Mouse (Mus musculus): ENCODE data around the gene Olfr1380. TPM values are rescaled to one million over a fixed set of nuclear protein-coding genes. Genes with fewer than 3 reads are reported as not detected.
"Not testable (repeated sequence)": the region's sequence is repeated elsewhere in the genome, so short reads cannot be mapped to it uniquely, and the experiment has no call there.

Olfr1380 gene
- total RNA-seq (2012; rRNA removed) = not detected in 2 replicates

DNA sequence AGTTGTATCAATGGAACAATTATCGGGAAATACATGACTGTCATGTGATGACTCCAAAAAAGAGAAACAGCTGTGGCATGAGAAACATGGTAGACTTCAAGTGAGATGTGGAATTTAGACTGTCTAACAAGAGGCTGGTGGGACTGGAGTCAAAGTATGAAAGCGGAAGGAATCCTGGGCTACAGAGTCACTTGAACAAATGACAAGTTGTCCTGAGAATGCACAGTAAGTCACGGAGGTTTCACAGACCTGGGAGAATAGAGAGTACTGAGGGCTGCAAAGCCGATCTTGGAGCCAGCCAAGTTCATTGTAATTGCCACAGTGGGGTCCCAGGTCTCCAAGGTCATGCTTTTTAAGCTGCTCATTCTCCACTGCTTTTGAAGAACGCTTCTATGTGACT, at the start of gene Olfr1380:
Gene Olfr1380 (plus strand): TSS at position 301 of the 400 bp plus-strand sequence.
- H3K9ac ChIP-seq (ENCODE audit: insufficient read depth, low read depth, low read length, poor library complexity, severe bottlenecking); DNase-seq (ENCODE audit: low read depth, low spot score); H3K27ac ChIP-seq (ENCODE audit: insufficient read depth, low read depth, low read length, poor library complexity, severe bottlenecking); H3K9me3 ChIP-seq (ENCODE audit: control insufficient read depth, insufficient read depth, low read depth, low read length); in situ Hi-C loops (cut with MboI; ENCODE audit: low sequenced_read_pairs in 2 of 2, unreplicated experiment in 2 of 2); H3K4me1 ChIP-seq (ENCODE audit: control insufficient read depth in 2 of 2, insufficient read depth in 2 of 2, low read length in 2 of 2, poor library complexity in 1 of 2); H3K36me3 ChIP-seq (ENCODE audit: control insufficient read depth, insufficient read depth, low read length, poor library complexity, severe bottlenecking); H3K4me3 ChIP-seq (ENCODE audit: insufficient read depth in 1 of 2, low read depth in 1 of 2, low read length in 2 of 2, poor library complexity in 1 of 2, severe bottlenecking in 1 of 2): not testable (repeated sequence)

DNA sequence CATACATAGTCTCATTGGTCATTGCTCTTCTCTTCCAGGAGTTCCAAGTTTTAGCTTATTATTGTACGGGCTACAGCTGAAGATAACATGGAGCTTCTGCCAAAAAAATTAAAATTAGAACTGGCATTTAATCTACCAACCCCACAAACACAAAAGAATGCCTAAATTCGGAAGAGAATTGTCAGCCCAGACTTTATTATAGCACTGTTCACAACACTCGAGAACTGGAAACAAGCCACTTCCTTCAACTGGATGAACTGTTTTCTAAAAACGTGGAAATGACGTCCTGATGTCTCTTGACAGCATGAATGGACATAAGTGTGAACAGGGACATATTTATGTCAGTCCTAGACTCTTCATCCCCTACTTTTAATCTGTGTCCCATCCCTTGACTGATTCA, 38.6 kb upstream of the Olfr1380 start:
- Histone ChIP-seq H3K36me3 (ENCODE audit: control insufficient read depth, insufficient read depth, low read length, poor library complexity, severe bottlenecking) (no peaks in the 10 kb centered on the region), H3K9me3 (ENCODE audit: control insufficient read depth, insufficient read depth, low read depth, low read length) (no peaks in the 10 kb centered on the region), H3K27ac (ENCODE audit: insufficient read depth, low read depth, low read length, poor library complexity, severe bottlenecking) (no peak overlapping the region), H3K4me1 (ENCODE audit: control insufficient read depth in 2 of 2, insufficient read depth in 2 of 2, low read length in 2 of 2, poor library complexity in 1 of 2) (no peaks in the 10 kb centered on the region), H3K9ac (ENCODE audit: insufficient read depth, low read depth, low read length, poor library complexity, severe bottlenecking) (no peak overlapping the region), H3K4me3 (ENCODE audit: insufficient read depth in 1 of 2, low read depth in 1 of 2, low read length in 2 of 2, poor library complexity in 1 of 2, severe bottlenecking in 1 of 2) (no peak overlapping the region)
- in situ Hi-C loops (cut with MboI; ENCODE audit: low sequenced_read_pairs in 2 of 2, unreplicated experiment in 2 of 2) = no loop called here
- TF ChIP-seq ZC3H11A (IDR thresholded peaks at IDR 0.05; ENCODE audit: borderline replicate concordance, low read depth, low read length) = no peak
- TF ChIP-seq CHD2 (IDR thresholded peaks at IDR 0.05; ENCODE audit: low read depth, low read length) = no peak
- no peak for TF ChIP-seq ZNF384 (IDR thresholded peaks at IDR 0.05; ENCODE audit: low read depth, low read length)
- no peak for TF ChIP-seq MAFK (IDR thresholded peaks at IDR 0.05; ENCODE audit: insufficient read depth, low read depth, low read length)
- no peak for TF ChIP-seq HCFC1 (IDR thresholded peaks at IDR 0.05; ENCODE audit: borderline replicate concordance, insufficient read depth, low read length)
- DNase-seq (ENCODE audit: low read depth, low spot score) = no peak

- no peak for DNase-seq (ENCODE audit: low read depth, low spot score)
- in situ Hi-C loops (cut with MboI; ENCODE audit: low sequenced_read_pairs in 2 of 2, unreplicated experiment in 2 of 2) = no loop called here
- Histone ChIP-seq H3K36me3 (ENCODE audit: control insufficient read depth, insufficient read depth, low read length, poor library complexity, severe bottlenecking) (no peaks in the 10 kb centered on the region), H3K9me3 (ENCODE audit: control insufficient read depth, insufficient read depth, low read depth, low read length) (no peaks in the 10 kb centered on the region), H3K4me1 (ENCODE audit: control insufficient read depth in 2 of 2, insufficient read depth in 2 of 2, low read length in 2 of 2, poor library complexity in 1 of 2) (no peaks in the 10 kb centered on the region), H3K4me3 (ENCODE audit: insufficient read depth in 1 of 2, low read depth in 1 of 2, low read length in 2 of 2, poor library complexity in 1 of 2, severe bottlenecking in 1 of 2) (no peak within 1 kb of the TSS), H3K27ac (ENCODE audit: insufficient read depth, low read depth, low read length, poor library complexity, severe bottlenecking) (no peak within 1 kb of the TSS), H3K9ac (ENCODE audit: insufficient read depth, low read depth, low read length, poor library complexity, severe bottlenecking) (no peak within 1 kb of the TSS)
- no peak for TF ChIP-seq ZC3H11A (IDR thresholded peaks at IDR 0.05; ENCODE audit: borderline replicate concordance, low read depth, low read length)
- TF ChIP-seq CHD2 (IDR thresholded peaks at IDR 0.05; ENCODE audit: low read depth, low read length) = no peak
- no peak for TF ChIP-seq MAFK (IDR thresholded peaks at IDR 0.05; ENCODE audit: insufficient read depth, low read depth, low read length)
- no peak for TF ChIP-seq HCFC1 (IDR thresholded peaks at IDR 0.05; ENCODE audit: borderline replicate concordance, insufficient read depth, low read length)
- no peak for TF ChIP-seq ZNF384 (IDR thresholded peaks at IDR 0.05; ENCODE audit: low read depth, low read length)
These were observed 37.3 kb upstream of the Olfr1380 start, which contains the start of gene Olfr1383 for GRCm38 (mm10) chr11:49519348-49519747. Gene Olfr1383 (plus strand): TSS chr11:49519648.

GRCm38 (mm10) chr11:49527947-49528346, 28.7 kb upstream of the Olfr1380 start, which contains the start of gene Olfr1382:
Gene Olfr1382 (plus strand): TSS chr11:49528247.
- in situ Hi-C loops (cut with MboI; ENCODE audit: low sequenced_read_pairs in 2 of 2, unreplicated experiment in 2 of 2) = no loop called here
- TF ChIP-seq HCFC1 (IDR thresholded peaks at IDR 0.05; ENCODE audit: borderline replicate concordance, insufficient read depth, low read length) (no peak), ZNF384 (IDR thresholded peaks at IDR 0.05; ENCODE audit: low read depth, low read length) (no peak), MAFK (IDR thresholded peaks at IDR 0.05; ENCODE audit: insufficient read depth, low read depth, low read length) (no peak), ZC3H11A (IDR thresholded peaks at IDR 0.05; ENCODE audit: borderline replicate concordance, low read depth, low read length) (no peak), CHD2 (IDR thresholded peaks at IDR 0.05; ENCODE audit: low read depth, low read length) (no peak)
- Histone ChIP-seq H3K27ac (ENCODE audit: insufficient read depth, low read depth, low read length, poor library complexity, severe bottlenecking) (no peak within 1 kb of the TSS), H3K36me3 (ENCODE audit: control insufficient read depth, insufficient read depth, low read length, poor library complexity, severe bottlenecking) (no peaks in the 10 kb centered on the region), H3K9me3 (ENCODE audit: control insufficient read depth, insufficient read depth, low read depth, low read length) (no peaks in the 10 kb centered on the region), H3K4me1 (ENCODE audit: control insufficient read depth in 2 of 2, insufficient read depth in 2 of 2, low read length in 2 of 2, poor library complexity in 1 of 2) (no peaks in the 10 kb centered on the region), H3K4me3 (ENCODE audit: insufficient read depth in 1 of 2, low read depth in 1 of 2, low read length in 2 of 2, poor library complexity in 1 of 2, severe bottlenecking in 1 of 2) (no peak within 1 kb of the TSS), H3K9ac (ENCODE audit: insufficient read depth, low read depth, low read length, poor library complexity, severe bottlenecking) (no peak within 1 kb of the TSS)
- no peak for DNase-seq (ENCODE audit: low read depth, low spot score)

DNA sequence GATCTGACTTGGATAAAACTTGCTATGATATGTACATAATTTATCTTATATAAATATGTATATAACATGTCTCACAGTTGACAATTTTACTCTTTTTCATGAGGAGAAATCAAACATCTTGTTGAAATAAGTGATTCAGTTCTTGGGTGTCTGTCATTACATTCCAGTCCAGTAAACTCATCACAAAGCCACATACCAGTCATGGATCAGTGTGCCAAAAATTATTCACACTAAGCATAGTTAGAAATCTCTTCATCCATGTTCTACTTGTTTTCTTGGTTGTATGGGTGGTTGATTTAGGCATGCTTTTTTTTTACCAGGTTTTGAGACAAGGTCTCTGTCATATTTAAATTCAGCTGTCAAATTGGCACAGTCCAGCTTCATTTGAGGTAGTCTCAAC, 23.9 kb upstream of the Olfr1380 start:
- in situ Hi-C loops (cut with MboI; ENCODE audit: low sequenced_read_pairs in 2 of 2, unreplicated experiment in 2 of 2) = no loop called here
- H3K4me1 ChIP-seq (ENCODE audit: control insufficient read depth in 2 of 2, insufficient read depth in 2 of 2, low read length in 2 of 2, poor library complexity in 1 of 2) = no peaks in the 10 kb centered on the region
- no peak for TF ChIP-seq MAFK (IDR thresholded peaks at IDR 0.05; ENCODE audit: insufficient read depth, low read depth, low read length)
- TF ChIP-seq CHD2 (IDR thresholded peaks at IDR 0.05; ENCODE audit: low read depth, low read length) = no peak
- TF ChIP-seq ZC3H11A (IDR thresholded peaks at IDR 0.05; ENCODE audit: borderline replicate concordance, low read depth, low read length) = no peak
- TF ChIP-seq ZNF384 (IDR thresholded peaks at IDR 0.05; ENCODE audit: low read depth, low read length) = no peak
- TF ChIP-seq HCFC1 (IDR thresholded peaks at IDR 0.05; ENCODE audit: borderline replicate concordance, insufficient read depth, low read length) = no peak
- no peak overlapping the region for H3K4me3 ChIP-seq (ENCODE audit: insufficient read depth in 1 of 2, low read depth in 1 of 2, low read length in 2 of 2, poor library complexity in 1 of 2, severe bottlenecking in 1 of 2)
- no peak overlapping the region for H3K27ac ChIP-seq (ENCODE audit: insufficient read depth, low read depth, low read length, poor library complexity, severe bottlenecking)
- H3K36me3 ChIP-seq (ENCODE audit: control insufficient read depth, insufficient read depth, low read length, poor library complexity, severe bottlenecking) = no peaks in the 10 kb centered on the region
- no peak overlapping the region for H3K9ac ChIP-seq (ENCODE audit: insufficient read depth, low read depth, low read length, poor library complexity, severe bottlenecking)
- no peaks in the 10 kb centered on the region for H3K9me3 ChIP-seq (ENCODE audit: control insufficient read depth, insufficient read depth, low read depth, low read length)
- no peak for DNase-seq (ENCODE audit: low read depth, low spot score)

DNA sequence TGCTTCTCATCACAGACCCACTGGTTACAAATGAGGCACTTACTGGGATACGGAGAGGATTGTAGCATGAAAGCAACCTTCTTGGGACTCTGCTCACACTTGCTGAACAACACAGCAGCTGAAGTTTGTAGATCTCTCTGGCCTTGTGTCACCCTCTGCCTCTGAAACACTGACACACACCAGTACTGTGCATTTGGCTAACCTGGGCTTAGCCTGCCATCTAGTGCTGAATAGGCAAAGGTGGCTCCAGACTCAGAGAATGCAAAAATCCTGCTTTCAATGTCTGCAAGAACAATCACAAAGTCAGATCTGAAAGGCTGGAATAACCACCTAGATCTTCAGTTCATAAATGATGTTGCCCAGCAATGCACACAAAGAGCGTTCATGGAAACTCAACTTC, 20.0 kb upstream of the Olfr1380 start:
- in situ Hi-C loops (cut with MboI; ENCODE audit: low sequenced_read_pairs in 2 of 2, unreplicated experiment in 2 of 2); H3K36me3 ChIP-seq (ENCODE audit: control insufficient read depth, insufficient read depth, low read length, poor library complexity, severe bottlenecking); H3K9ac ChIP-seq (ENCODE audit: insufficient read depth, low read depth, low read length, poor library complexity, severe bottlenecking); H3K4me3 ChIP-seq (ENCODE audit: insufficient read depth in 1 of 2, low read depth in 1 of 2, low read length in 2 of 2, poor library complexity in 1 of 2, severe bottlenecking in 1 of 2); H3K27ac ChIP-seq (ENCODE audit: insufficient read depth, low read depth, low read length, poor library complexity, severe bottlenecking); H3K4me1 ChIP-seq (ENCODE audit: control insufficient read depth in 2 of 2, insufficient read depth in 2 of 2, low read length in 2 of 2, poor library complexity in 1 of 2); H3K9me3 ChIP-seq (ENCODE audit: control insufficient read depth, insufficient read depth, low read depth, low read length); DNase-seq (ENCODE audit: low read depth, low spot score): not testable (repeated sequence)

DNA sequence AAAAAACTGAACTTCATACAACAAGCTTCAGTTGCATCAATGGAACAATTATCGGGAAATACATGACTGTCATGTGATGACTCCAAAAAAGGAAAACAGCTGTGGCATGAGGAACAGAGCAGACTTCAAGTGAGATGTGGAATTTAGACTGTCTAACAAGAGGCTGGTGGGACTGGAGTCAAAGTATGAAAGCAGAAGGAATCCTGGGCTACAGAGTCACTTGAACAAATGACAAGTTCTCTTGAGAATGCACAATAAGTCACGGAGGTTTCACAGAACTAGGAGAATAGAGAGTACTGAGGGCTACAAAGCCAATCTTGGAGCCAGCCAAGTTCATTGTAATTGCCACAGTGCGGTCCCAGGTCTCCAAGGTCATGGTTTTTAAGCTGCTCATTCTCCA, 13.5 kb upstream of the Olfr1380 start, which contains the start of gene Olfr1381:
Gene Olfr1381 (plus strand): TSS at position 301 of the 400 bp plus-strand sequence.
- H3K9ac ChIP-seq (ENCODE audit: insufficient read depth, low read depth, low read length, poor library complexity, severe bottlenecking); DNase-seq (ENCODE audit: low read depth, low spot score); H3K27ac ChIP-seq (ENCODE audit: insufficient read depth, low read depth, low read length, poor library complexity, severe bottlenecking); H3K4me1 ChIP-seq (ENCODE audit: control insufficient read depth in 2 of 2, insufficient read depth in 2 of 2, low read length in 2 of 2, poor library complexity in 1 of 2); H3K9me3 ChIP-seq (ENCODE audit: control insufficient read depth, insufficient read depth, low read depth, low read length); in situ Hi-C loops (cut with MboI; ENCODE audit: low sequenced_read_pairs in 2 of 2, unreplicated experiment in 2 of 2); H3K36me3 ChIP-seq (ENCODE audit: control insufficient read depth, insufficient read depth, low read length, poor library complexity, severe bottlenecking); H3K4me3 ChIP-seq (ENCODE audit: insufficient read depth in 1 of 2, low read depth in 1 of 2, low read length in 2 of 2, poor library complexity in 1 of 2, severe bottlenecking in 1 of 2): not testable (repeated sequence)

Data from ES-E14 (cell line).